Mouse (Mus musculus): Measurements from ENCODE around the gene Gm11938. TPM values are rescaled to one million over a fixed set of nuclear protein-coding genes. Genes with fewer than 3 reads are reported as not detected.
"Not testable (repeated sequence)": the region's sequence is repeated elsewhere in the genome, so short reads cannot be mapped to it uniquely, and the experiment has no call there.

Gm11938 gene
- not detected in 2 replicates for polyA plus RNA-seq (2014; fragmentation: Nextera tagmentation; extraction: Ambion mirVana)

- not testable (repeated sequence) for H3K9ac ChIP-seq (ENCODE audit: low read length); H3K9me3 ChIP-seq (replicated peaks; ENCODE audit: control insufficient read depth, low read length); H3K36me3 ChIP-seq (ENCODE audit: control insufficient read depth, insufficient read depth, low read length); ATAC-seq; DNase-seq (ENCODE audit: low spot score); H3K27me3 ChIP-seq (replicated peaks; ENCODE audit: control insufficient read depth, insufficient read depth, low read length); H3K27ac ChIP-seq (ENCODE audit: low read depth, low read length); H3K4me3 ChIP-seq (ENCODE audit: low read depth, low read length); H3K4me2 ChIP-seq (ENCODE audit: low read length); H3K4me1 ChIP-seq (ENCODE audit: control insufficient read depth, insufficient read depth, low read length)
- WGBS, result 75% methylated on average over 1 of the region's 1 CpGs
Observed at GRCm38 (mm10) chr11:99603208-99603607, at the start of gene Gm11938. Gene Gm11938, minus strand, starts transcription at chr11:99603308.

DNA sequence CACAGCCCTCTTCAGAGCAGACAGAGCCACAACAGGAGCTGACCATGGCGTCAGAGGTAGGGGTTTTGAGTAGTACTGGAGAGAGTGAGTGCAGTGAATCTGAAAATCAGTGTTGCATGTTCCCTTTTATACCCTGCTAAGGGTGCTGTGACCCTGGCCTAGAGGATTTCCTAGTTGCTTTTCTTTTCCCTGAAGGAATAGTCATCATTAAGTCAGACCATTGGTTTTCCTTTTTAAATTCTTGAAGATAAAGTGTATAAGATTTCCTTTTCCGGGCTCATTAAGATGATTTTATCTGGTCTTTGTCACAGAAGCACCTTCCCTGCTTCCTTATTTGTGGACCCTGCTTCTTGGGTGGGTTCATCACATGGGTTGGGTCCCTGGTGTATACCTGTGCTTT, 47.0 kb upstream of the Gm11938 start, which contains the start of gene Gm11555:
TSS of gene Gm11555 (minus strand) at position 101 of the 400 bp plus-strand sequence.
- ATAC-seq (no peak), DNase-seq (ENCODE audit: low spot score) (no peak)
- H3K27ac ChIP-seq (ENCODE audit: low read depth, low read length), result no peak within 1 kb of the TSS
- WGBS, result 72% methylated on average over 2 of the region's 2 CpGs
- no peaks in the 10 kb centered on the region for H3K27me3 ChIP-seq (replicated peaks; ENCODE audit: control insufficient read depth, insufficient read depth, low read length)
- no peaks in the 10 kb centered on the region for H3K9me3 ChIP-seq (replicated peaks; ENCODE audit: control insufficient read depth, low read length)
- H3K4me1 ChIP-seq (ENCODE audit: control insufficient read depth, insufficient read depth, low read length), result no peaks in the 10 kb centered on the region
- no peak within 1 kb of the TSS for H3K9ac ChIP-seq (ENCODE audit: low read length)
- H3K36me3 ChIP-seq (ENCODE audit: control insufficient read depth, insufficient read depth, low read length), result no peaks in the 10 kb centered on the region
- no peak within 1 kb of the TSS for H3K4me2 ChIP-seq (ENCODE audit: low read length)
- no peak within 1 kb of the TSS for H3K4me3 ChIP-seq (ENCODE audit: low read depth, low read length)

DNA sequence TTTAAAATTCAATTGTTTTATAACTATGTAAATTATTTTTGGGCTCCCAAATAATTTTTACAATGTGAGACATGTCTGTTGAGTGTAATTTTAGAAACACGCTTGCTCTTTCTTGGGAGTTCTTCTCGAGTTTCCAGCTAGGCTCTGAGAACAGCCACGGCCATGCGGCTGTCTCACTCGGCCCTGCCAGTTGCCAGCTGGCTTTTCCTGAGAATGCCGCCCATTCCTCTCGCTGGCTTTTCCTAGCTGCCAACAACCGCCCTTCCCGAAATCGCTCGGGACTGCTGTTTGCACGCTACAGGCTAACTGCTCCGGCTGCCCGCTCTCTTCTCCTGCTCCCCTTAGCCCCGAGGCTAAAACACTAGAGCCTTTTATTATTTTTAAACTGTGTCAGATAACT, 43.3 kb upstream of the Gm11938 start:
- Histone ChIP-seq H3K36me3 (ENCODE audit: control insufficient read depth, insufficient read depth, low read length) (no peaks in the 10 kb centered on the region), H3K27me3 (replicated peaks; ENCODE audit: control insufficient read depth, insufficient read depth, low read length) (no peaks in the 10 kb centered on the region), H3K27ac (ENCODE audit: low read depth, low read length) (no peak overlapping the region), H3K9ac (ENCODE audit: low read length) (no peak overlapping the region), H3K9me3 (replicated peaks; ENCODE audit: control insufficient read depth, low read length) (no peaks in the 10 kb centered on the region), H3K4me2 (ENCODE audit: low read length) (no peak overlapping the region), H3K4me1 (ENCODE audit: control insufficient read depth, insufficient read depth, low read length) (no peaks in the 10 kb centered on the region), H3K4me3 (ENCODE audit: low read depth, low read length) (no peak overlapping the region)
- DNase-seq (ENCODE audit: low spot score), result no peak
- 91% methylated on average over 15 of the region's 15 CpGs for WGBS
- ATAC-seq, result no peak

DNA sequence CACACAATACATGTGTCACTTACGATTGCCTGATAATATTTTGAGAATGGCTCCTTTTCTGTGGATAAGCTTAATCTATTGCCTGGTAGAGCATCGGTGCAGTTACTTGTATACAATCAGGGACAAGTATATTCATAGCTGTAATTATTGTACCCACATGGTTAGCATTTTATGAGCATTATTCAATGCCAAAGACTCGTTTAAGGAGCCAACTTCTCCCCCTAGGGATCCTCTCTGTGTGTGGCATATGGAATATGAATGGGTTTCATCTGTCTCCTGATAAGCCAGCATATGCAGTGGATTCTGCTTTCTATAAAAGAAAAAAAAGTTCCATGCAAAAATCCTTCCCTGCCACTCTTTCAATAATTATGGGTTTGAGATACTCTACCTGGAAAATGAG, 41.2 kb upstream of the Gm11938 start:
- H3K4me1 ChIP-seq (ENCODE audit: control insufficient read depth, insufficient read depth, low read length), result no peaks in the 10 kb centered on the region
- ATAC-seq (no peak), DNase-seq (ENCODE audit: low spot score) (peak; percentile 58)
- 69% methylated on average over 3 of the region's 3 CpGs for WGBS
- no peaks in the 10 kb centered on the region for H3K27me3 ChIP-seq (replicated peaks; ENCODE audit: control insufficient read depth, insufficient read depth, low read length)
- H3K9me3 ChIP-seq (replicated peaks; ENCODE audit: control insufficient read depth, low read length), result no peaks in the 10 kb centered on the region
- no peak overlapping the region for H3K4me3 ChIP-seq (ENCODE audit: low read depth, low read length)
- H3K36me3 ChIP-seq (ENCODE audit: control insufficient read depth, insufficient read depth, low read length), result no peaks in the 10 kb centered on the region
- H3K4me2 ChIP-seq (ENCODE audit: low read length), result no peak overlapping the region
- no peak overlapping the region for H3K27ac ChIP-seq (ENCODE audit: low read depth, low read length)
- H3K9ac ChIP-seq (ENCODE audit: low read length), result no peak overlapping the region

GRCm38 (mm10) chr11:99643635-99644139, 40.6 kb upstream of the Gm11938 start, which contains the start of gene Krtap4-7:
Gene Krtap4-7, minus strand, starts transcription at chr11:99644089.
- ATAC-seq; H3K36me3 ChIP-seq (ENCODE audit: control insufficient read depth, insufficient read depth, low read length); H3K27me3 ChIP-seq (replicated peaks; ENCODE audit: control insufficient read depth, insufficient read depth, low read length); H3K9me3 ChIP-seq (replicated peaks; ENCODE audit: control insufficient read depth, low read length); H3K27ac ChIP-seq (ENCODE audit: low read depth, low read length); H3K4me2 ChIP-seq (ENCODE audit: low read length); H3K4me3 ChIP-seq (ENCODE audit: low read depth, low read length); DNase-seq (ENCODE audit: low spot score); H3K9ac ChIP-seq (ENCODE audit: low read length); H3K4me1 ChIP-seq (ENCODE audit: control insufficient read depth, insufficient read depth, low read length): not testable (repeated sequence)
- 80% methylated on average over 9 of the region's 9 CpGs for WGBS

- no peaks in the 10 kb centered on the region for H3K4me1 ChIP-seq (ENCODE audit: control insufficient read depth, insufficient read depth, low read length)
- no peak overlapping the region for H3K4me3 ChIP-seq (ENCODE audit: low read depth, low read length)
- no peak overlapping the region for H3K27ac ChIP-seq (ENCODE audit: low read depth, low read length)
- DNase-seq (ENCODE audit: low spot score) (no peak), ATAC-seq (no peak)
- no peak overlapping the region for H3K4me2 ChIP-seq (ENCODE audit: low read length)
- no peaks in the 10 kb centered on the region for H3K36me3 ChIP-seq (ENCODE audit: control insufficient read depth, insufficient read depth, low read length)
- WGBS, result 53% methylated on average over 1 of the region's 1 CpGs
- no peaks in the 10 kb centered on the region for H3K9me3 ChIP-seq (replicated peaks; ENCODE audit: control insufficient read depth, low read length)
- H3K9ac ChIP-seq (ENCODE audit: low read length), result no peak overlapping the region
- H3K27me3 ChIP-seq (replicated peaks; ENCODE audit: control insufficient read depth, insufficient read depth, low read length), result no peaks in the 10 kb centered on the region
Observed at GRCm38 (mm10) chr11:99640926-99641325, 37.8 kb upstream of the Gm11938 start.

DNA sequence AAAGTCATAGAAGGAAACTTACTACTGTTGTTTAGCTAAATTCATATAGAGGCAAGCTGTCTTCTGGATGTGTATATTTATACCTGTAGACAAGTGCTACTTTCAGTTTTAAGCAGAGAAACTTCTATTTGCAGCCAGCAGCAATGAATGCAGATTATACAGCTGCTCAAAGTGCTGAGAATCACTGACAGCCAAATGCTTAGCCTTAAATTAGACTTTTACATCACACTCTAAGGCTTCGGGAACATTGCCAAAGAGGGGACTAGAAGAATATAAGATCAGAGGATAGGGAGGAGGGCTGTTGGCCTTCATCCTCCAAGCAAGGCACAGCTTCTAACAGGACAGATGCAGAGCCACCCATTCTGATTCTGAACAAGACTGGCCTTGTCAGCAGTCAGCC, 34.0 kb upstream of the Gm11938 start:
- Histone ChIP-seq H3K27ac (ENCODE audit: low read depth, low read length) (no peak overlapping the region), H3K4me1 (ENCODE audit: control insufficient read depth, insufficient read depth, low read length) (no peaks in the 10 kb centered on the region), H3K4me3 (ENCODE audit: low read depth, low read length) (no peak overlapping the region), H3K9ac (ENCODE audit: low read length) (no peak overlapping the region), H3K27me3 (replicated peaks; ENCODE audit: control insufficient read depth, insufficient read depth, low read length) (no peaks in the 10 kb centered on the region), H3K36me3 (ENCODE audit: control insufficient read depth, insufficient read depth, low read length) (no peaks in the 10 kb centered on the region), H3K4me2 (ENCODE audit: low read length) (no peak overlapping the region), H3K9me3 (replicated peaks; ENCODE audit: control insufficient read depth, low read length) (no peaks in the 10 kb centered on the region)
- no peak for ATAC-seq
- DNase-seq (ENCODE audit: low spot score), result peak; percentile 19
- 50% methylated on average over 1 of the region's 1 CpGs for WGBS

DNA sequence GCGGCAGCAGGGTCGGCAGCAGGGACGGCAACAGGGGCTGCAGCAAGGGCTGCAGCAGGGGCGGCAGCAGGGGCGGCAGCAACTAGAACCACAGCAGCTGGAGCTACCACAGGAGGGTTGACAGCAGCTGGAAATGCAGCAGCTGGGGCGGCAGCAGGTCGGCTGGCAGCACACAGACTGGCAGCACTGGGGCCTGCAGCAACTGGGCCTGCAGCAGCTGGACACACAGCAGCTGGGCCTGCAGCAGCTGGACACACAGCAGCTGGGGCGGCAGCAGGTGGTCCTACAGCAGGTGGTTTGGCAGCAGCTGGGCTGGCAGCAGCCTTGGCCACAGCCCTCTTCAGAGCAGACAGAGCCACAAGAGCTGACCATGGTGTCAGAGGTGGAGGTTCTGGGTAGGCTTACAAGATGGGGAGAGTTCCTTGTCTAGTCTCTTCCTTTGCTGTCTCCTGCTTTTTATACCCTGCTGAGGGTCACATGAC, 31.6 kb upstream of the Gm11938 start, which contains the start of gene Krtap4-2:
TSS of gene Krtap4-2 (minus strand) at position 432 of the 482 bp plus-strand sequence.
- Histone ChIP-seq H3K9ac (ENCODE audit: low read length) (no peak within 1 kb of the TSS), H3K9me3 (replicated peaks; ENCODE audit: control insufficient read depth, low read length) (no peaks in the 10 kb centered on the region), H3K27ac (ENCODE audit: low read depth, low read length) (no peak within 1 kb of the TSS), H3K36me3 (ENCODE audit: control insufficient read depth, insufficient read depth, low read length) (no peaks in the 10 kb centered on the region), H3K4me3 (ENCODE audit: low read depth, low read length) (no peak within 1 kb of the TSS), H3K4me1 (ENCODE audit: control insufficient read depth, insufficient read depth, low read length) (no peaks in the 10 kb centered on the region), H3K27me3 (replicated peaks; ENCODE audit: control insufficient read depth, insufficient read depth, low read length) (no peaks in the 10 kb centered on the region), H3K4me2 (ENCODE audit: low read length) (no peak within 1 kb of the TSS)
- DNase-seq (ENCODE audit: low spot score), result no peak
- no peak for ATAC-seq
- WGBS, result 42% methylated on average over 8 of the region's 8 CpGs

- Histone ChIP-seq H3K4me2 (ENCODE audit: low read length) (no peak overlapping the region), H3K9me3 (replicated peaks; ENCODE audit: control insufficient read depth, low read length) (no peaks in the 10 kb centered on the region), H3K36me3 (ENCODE audit: control insufficient read depth, insufficient read depth, low read length) (no peaks in the 10 kb centered on the region), H3K4me3 (ENCODE audit: low read depth, low read length) (no peak overlapping the region), H3K27ac (ENCODE audit: low read depth, low read length) (no peak overlapping the region), H3K27me3 (replicated peaks; ENCODE audit: control insufficient read depth, insufficient read depth, low read length) (no peaks in the 10 kb centered on the region), H3K9ac (ENCODE audit: low read length) (no peak overlapping the region), H3K4me1 (ENCODE audit: control insufficient read depth, insufficient read depth, low read length) (no peaks in the 10 kb centered on the region)
- ATAC-seq (no peak), DNase-seq (ENCODE audit: low spot score) (no peak)
- 78% methylated on average over 2 of the region's 2 CpGs for WGBS
Observed at GRCm38 (mm10) chr11:99633293-99633692, 30.2 kb upstream of the Gm11938 start.
